Mouse (Mus musculus) layer of hippocampus, adult 9-10 months (tissue): ENCODE data around the gene Adamts12.

Experiments used
- DNase-seq: peaks from one replicate; pipeline ENCODE4 v3.0.0; 2022; ENCODE audit warnings: low spot score

The Adamts12 gene

DNA sequence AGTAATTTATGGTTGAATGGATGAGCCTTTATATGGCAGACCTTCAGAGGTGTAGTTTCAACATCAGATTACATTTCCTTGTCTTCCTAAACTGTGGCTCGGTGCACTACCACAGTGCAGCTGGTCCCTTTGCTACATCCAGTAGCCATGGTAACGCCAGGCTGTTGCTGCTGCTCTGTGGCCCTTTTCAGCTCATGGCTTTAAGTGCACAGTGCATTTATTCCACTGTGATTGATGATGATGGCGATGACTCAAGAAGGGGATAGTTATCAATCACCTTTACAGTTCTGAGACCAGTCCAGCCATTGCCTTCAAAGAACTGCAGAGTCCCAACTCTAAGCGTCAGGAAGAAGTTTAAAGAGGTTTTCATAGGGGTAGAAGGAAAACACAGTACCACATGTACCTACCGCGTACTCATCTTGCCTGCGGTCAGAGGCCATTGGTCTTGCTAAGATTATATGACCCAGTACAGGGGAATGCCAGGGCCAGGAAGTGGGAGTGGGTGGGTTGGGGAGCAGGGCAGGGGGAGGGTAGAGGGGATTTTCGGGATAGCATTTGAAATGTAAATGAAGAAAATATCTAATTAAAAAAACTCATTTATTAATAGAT is 18.5 kb downstream of the Adamts12 start:
- no peak for DNase-seq

DNA sequence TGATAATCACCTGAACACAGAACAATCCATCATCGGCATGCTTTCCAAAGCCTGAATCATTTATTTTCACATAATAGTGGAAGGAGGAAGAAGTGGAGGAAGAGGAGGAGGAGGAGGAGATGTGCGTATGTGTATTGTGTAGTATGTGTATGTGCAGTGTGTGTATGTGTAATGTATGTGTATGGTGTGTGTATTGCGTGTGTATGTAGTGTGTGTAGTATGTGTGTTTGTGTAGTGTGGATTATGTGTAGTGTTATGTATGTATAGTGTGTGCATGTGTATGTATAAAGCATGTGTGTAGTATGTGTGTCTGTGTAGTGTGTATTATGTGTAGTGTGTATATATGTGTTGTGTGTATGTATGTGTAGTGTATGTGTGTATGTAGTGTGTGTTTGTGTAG is 19.1 kb downstream of the Adamts12 start:
- no peak for DNase-seq

DNA sequence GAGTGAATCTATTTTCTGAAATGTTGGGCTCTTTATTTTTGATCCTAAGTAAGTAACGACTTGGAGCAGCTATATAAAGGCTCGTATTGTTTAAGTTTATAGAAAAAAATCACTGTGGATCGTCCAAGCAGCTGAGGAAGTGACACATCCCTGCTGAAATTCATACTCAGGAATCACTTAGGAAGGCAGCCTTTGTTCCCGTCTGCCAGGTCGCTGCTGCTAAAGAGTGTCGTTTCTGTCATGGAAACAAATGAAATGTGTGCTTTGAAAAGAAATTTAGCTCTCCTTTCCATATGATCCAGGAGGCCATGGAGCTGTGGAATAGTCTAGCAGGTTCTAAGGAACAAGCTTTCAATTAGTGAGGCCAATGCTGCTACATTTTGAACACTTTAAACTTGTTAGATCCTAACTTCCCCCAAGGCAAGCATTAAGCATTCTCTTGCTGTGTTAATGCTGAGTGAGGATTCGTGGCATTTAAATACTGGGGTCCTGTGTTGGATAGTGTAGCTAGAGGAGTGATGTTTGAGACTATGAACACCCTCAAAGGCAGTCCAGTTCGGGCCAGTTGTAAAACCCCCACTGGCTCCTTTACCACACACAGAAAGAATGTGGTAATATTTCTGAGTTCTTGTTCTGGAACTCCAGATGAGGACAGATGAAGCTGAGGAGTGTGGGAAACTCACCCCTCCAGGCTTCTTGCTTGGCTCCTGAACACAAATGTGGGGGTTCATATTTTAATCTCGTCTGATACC is 19.8 kb downstream of the Adamts12 start:
- DNase-seq, result no peak

DNA sequence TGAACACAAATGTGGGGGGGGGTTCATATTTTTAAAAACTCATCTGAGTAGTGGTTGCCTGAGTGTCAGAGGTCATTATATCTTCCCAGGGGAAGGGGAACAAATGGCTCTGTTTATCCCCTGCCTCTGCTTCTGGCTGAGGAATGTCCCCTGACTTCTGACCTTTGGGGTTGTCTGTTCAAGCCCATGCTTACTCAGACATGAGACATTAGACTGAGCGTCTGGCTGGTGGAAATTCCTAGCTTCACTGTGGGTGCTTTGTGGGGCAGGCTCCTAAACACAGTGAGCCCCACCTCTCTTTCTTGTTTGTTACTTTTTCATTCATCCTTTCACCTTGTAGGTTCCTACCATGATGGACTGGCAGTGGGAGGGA is 20.4 kb downstream of the Adamts12 start:
- DNase-seq, result no peak

DNA sequence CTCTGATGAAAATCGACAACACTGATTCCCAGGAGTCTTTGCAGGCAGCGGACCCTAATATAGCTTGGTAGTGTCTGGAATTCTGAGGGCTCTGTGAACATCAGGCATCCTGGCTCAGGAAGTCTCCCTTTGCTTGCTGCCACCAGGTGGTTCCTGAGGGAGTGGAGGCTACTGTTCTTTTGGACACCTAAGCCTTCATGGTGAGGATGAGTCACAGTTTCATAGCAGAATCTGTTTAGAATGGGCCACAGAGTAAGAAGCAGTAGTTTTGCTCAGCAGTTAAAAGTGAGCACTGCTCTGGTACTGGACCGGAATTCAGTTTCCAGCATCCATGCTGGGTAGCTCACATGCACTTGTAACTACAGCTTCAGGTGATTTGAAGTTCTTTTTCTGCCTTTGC is 24.9 kb downstream of the Adamts12 start:
- no peak for DNase-seq

DNA sequence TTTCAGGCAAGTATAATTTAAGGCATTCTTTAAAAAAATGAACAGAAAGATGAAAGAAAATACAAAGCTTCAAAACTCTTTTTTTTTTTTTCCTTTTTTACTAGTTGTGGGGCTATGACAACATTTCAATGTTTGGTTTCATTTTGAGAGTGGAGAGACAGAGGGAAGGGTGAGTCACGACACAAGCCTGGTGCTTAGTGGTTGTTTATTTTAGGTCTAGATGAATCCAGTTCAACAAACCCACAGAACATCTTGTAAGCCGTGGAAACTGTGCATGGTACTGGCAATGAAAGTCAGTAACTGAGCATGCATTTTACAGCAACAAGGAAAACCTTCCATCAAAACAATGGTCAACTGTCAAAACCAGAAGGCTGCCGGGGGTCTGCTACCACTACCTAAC is 31.0 kb downstream of the Adamts12 start:
- DNase-seq, result peak; percentile 21

DNA sequence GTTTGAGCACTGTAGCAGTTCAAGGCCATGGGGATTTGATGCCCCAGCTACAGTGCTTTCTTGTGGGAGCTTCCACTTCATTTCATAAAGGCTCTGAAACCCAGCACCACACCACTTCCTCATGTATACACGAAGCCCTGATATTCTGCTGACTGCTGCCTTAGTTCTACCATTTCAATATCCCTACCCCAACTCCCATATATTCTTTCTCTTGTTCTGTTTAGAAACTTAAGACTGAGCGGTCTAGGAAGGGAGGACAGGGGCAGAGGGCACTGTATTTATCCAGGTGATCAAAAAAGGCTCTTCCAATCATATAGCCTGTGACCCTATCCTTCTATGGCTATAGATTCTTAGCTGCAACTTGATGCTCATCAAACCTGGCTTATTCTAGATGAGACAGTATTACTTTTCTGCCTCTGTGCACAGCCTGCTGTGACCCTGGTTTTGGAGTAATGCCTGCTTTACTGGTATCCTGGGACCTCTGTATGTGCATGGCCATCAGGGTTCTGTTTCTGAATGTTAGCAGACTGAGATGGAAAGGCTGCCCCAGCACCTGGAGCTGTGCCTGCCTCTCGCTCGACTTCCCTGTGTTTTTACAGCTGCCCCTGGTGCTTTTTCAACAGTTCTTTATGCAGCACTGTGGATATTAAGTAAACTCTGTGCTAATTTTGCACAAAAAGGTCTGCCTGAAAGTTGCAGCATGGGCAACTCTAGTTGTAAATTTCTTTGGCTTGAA is 33.5 kb downstream of the Adamts12 start:
- no peak for DNase-seq

DNA sequence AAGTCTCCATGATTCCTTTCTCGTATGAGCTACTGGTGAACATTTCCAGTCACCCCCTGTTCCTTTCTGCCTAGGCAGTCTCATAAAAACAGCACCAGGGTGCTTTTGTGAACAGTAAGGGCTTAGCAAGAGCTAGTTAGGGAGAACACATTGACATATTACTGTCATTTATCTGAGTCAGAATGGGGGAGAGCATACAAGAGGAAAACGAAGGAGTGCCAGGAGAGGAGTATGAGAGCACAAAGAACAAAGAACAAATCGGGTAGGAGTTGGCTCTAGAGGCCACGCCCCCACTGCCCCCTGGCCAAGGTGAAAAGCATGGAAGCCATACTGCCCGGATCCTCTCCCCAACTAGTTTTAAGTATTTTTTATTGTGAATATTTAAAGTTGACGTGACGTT is 34.4 kb downstream of the Adamts12 start:
- DNase-seq, result no peak

DNA sequence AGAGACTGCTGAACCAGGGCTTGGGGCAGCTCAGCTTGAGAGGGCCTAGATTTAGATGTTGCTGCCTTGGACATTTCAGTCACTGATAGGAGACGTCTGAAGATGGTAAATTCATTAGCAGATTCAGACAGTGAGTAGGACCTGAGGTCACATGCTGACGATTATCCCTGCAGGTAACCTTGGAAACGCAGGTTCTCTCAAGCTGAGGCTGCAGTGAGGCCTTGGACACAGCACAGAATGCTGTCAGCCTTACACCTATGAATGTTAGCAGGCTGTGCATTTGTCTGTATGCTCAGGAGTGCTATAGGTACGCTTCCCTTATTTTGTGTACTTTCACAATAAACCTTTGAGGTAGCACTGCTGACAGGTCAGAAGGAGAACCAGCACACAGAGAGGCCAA is 36.3 kb downstream of the Adamts12 start:
- DNase-seq, result no peak

DNA sequence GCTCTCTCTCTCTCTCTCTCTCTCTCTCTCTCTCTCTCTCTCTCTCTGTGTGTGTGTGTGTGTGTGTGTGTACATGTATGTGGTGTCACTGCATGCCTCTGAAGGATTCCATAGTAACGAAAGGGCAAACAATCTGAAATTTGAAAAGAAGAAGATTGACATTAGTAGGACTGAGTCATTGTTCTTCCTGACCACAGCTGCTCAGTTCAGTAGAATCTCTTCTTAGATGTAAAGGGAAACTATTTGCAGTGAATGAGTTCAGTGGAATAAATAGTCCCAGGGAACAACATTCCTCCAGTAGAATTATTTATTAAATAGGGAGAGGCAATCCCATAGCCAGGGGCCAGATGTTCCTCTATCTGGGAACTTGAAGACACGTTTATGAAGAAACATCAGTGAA is 40.5 kb downstream of the Adamts12 start:
- DNase-seq, result no peak

DNA sequence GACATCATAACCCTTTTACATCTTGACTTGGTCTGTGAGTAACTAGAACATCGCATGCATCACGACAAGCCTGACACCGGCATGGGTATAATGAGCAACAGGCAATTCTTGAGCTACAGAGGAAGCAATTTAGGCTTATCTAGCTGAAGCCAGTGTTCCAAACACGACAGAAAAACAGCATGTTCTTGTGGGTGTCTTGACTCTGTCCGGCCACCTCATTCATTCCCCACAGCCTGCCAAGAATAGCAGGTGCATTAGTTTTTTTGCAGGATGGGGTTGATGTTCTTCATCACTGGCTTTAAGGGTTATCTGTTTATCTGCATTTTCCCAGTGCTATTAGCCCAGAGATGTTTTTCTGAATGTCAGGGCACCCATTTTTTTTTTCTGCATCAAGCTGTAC is 42.8 kb downstream of the Adamts12 start:
- no peak for DNase-seq

DNA sequence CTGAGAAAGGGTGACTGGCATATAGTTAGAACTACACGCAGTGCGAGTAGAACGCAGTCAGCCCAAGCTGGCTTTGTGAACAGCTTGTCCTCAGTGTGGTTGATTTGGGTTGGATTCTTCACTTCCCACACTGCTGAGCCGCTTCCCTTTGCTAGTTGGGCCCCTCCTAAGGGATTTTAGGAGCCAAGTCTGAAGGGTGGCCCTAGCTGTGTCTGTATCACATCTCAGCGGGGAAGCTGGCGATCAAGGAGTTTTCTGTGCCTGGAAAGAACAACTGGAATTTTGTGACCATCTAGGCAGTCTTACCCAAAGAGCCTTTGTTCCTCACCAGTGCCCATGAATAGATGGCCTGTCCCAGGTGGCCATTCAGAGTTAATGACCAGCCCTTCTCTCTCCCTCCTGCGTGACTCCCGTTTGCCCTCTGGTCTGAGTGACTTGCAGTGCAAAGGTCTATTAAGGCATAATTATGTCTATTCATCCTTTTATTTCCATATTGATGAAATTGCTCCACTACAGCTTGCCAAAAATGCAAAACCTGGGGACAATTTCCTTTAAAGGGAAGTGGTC is 50.1 kb downstream of the Adamts12 start:
- no peak for DNase-seq

DNA sequence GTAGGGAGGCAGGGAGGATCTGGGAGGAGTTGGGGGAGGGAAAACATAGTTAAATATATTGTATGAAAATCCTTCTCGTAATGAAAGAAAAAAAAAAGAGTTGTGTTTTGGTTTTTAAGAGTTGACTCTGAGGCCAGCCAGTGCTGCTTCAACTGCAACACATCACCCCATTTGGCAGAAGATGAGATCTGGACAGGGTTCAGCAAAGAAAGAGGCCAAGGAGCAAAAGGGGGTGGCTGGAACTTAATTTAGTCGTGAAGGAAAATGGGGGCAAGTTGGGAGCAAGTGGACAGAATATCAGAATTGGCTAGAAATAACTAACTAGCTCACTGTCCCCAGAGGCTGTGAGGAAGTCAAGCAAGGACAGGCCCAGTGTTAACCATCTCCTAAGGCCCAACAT is 51.7 kb downstream of the Adamts12 start:
- DNase-seq, result no peak

DNA sequence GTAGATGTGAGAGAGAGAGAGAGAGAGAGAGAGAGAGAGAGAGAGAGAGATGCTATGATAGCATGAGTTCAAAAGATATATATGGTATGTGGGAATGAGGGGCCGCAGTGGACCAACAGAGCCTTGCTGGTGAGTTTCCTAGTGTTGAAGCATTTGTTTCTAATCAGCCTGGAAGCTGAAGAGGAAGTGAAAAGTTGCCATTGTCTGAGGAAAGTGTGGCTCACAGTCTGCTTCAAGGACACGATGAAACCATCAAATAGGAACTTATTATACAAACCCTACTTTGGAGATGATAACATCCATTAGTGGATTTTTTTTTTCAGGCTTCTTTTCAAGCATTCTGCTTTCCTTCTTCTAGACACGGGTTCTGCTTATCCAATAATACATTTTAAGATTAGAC is 52.3 kb downstream of the Adamts12 start:
- no peak for DNase-seq

DNA sequence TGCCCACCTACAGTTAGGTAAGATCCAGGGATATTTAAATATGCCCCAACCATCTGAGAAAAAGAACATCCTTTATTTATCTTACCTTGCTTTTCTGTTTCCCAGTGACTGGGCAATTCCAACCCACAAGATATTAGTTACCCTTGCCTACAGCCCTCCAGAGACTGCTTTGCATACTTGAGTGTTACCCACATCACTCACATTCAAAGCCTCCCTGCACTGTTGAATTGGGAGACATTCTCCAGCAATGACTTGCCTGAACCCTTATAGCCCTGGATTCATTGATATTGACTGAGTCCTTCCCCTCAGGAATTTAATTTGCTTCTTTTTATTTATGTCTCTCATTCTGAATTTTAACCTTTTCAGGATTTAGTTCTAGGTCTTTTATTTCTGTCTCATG is 53.8 kb downstream of the Adamts12 start:
- no peak for DNase-seq

DNA sequence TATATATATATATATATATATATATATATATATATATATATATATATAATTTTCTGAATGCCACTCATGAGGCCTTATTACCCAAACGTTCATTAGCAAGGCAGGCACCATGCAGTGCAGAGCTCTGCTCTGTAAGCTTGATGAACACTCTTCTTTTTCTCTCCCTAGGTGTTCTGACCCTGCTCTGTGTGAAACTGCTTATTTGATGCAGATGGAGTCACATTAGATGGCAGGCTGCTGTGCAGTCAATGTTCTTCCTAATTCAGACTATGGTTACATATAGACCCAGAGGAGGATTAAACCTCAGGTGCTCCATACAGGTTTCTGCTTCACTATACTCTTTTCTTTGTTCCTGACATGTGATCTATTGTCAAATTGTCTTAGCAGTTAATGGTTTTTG is 57.1 kb downstream of the Adamts12 start:
- DNase-seq, result no peak

DNA sequence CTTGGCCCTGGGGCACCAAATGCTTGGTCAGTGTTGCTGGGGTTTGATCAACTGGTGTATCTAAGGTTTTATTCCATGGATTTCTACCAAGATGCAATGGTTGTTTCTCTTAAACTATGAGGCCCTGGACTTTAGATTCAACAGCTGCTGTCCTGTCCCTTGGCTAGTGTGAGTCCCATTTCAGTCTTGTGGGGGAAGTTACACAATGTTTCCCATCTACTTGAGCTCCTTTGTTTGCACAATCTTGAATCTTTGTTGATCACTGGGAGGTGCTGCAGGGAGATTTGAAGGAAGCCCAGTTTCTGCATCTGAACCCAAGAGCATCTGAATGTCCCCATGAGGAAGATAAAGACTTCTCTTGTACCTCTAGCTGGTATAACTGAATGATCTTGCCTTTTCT is 60.8 kb downstream of the Adamts12 start:
- no peak for DNase-seq

DNA sequence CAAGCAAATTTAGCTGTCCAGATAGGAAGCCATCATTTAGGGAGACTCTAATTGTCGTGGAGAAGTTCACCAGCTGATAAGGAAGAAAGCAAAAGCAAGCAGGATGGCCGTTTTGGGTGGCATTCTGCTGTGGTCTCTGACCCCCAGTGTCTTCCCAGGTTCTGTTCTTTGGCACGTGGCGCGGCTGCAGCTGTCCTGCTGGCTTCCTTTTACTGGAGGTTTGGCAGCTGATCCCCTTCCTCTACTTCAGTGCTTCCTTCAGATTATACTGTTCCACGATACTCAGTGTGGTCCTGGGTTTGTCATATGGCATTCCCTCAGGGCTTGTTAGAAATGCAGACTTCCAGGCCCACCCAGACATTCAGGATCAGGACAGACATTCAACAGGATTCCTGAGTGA is 63.9 kb downstream of the Adamts12 start:
- no peak for DNase-seq

DNA sequence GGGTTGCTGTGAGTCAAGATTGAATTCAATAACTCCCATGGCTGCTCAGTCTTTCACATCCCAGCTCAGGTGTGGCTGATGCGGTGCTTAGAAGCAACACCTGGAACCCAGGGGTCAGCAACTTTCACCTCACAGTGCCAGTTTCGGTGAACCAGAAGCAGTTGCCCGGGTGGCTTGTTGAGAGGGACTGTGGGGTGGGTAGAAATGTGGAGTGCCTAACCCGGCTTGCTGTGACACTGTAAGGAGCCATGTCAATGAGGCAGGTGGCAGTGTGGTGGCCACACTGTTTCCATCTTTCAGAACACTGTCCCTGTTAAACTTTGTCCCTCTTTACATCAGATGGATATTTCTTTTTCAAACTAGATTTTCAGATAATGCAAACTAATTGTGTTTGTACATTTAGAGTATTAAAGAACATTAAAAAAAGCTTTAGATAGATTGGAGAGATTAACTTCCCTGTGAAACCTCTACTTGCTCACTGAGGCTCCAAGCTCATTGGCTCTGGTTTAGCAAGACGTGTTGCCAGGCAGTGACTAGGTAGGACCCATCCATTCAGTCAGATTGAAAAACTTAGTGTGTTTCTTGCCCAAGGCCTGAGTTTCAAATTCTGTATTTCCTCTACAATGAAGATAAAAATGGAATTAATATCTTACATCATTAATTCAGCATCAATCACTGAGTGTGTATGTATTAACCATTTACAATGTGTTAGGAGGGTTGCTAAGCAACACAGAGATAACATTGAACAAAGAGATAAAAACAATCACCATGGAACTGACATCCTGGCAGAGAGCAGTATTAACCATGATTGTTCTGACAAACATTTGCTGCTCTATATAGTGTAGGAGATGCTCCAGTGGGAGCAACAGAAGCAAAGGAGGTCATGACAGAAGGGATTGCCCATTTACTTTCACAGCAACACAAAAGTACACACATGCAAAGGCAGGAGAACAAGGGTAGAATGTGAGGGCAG is 68.3 kb downstream of the Adamts12 start:
- DNase-seq, result no peak

DNA sequence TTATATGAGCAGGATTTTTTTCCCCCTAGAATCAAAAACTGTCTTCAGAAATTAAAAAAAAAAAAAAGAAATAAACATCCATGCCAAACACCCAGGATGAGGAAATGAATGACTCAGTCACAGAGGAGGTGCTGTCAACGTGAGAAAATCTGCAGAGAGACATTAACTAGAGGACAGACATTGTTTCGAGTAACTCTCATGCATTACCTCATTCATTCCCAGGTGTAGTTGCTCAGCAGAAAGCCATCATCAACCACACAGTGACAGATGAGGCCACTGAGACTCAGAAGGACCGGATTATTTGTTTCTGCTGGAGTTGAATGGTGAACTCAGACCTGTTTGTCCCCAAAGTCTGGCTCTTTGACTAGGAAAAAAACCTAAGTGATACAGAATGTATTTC is 81.0 kb downstream of the Adamts12 start:
- DNase-seq, result no peak

DNA sequence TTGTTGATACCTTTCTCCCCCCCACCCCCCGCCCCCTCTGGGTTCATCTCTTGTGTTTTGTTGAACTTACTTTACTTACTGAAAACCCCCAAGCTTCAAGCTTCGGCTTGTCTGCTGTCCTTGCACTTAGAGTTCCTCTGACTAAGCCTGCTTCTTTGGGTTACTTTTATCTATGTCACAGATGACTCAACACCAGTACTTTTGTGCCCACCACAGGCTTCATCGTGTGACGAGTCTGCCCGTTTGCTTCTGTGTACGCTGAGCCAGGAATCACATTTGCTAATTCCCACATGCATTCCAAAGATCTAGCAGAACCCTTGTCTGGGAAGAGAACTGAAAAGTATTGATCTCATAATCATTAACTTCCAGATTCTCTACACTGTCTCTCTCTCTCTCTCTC is 94.8 kb downstream of the Adamts12 start:
- no peak for DNase-seq

DNA sequence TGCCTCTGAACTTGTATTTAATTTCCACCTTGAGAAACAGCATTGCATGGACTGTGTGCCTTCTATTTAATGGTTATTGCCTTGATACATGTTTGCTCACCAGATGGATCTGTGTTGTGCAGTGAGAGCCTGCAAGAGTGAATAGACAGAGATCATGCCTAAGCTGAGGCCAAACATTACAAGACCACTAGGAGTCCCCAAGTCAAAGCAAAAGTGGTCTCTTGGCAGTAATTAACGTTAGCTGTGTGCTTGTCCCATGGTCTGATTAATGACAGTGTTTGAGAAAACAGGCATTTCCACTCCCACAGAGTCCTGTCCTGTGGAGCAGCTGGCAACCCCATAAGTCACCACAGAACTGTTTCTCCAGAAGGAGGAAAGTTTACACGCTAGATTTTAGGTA is 96.2 kb downstream of the Adamts12 start:
- no peak for DNase-seq
